Mouse (Mus musculus): ENCODE results near the gene Odf3. TPM values are rescaled to one million over a fixed set of nuclear protein-coding genes. Genes with fewer than 3 reads are reported as not detected.

The Odf3 gene
- total and polyA plus RNA-seq, 3 experiments: 0.11 TPM; not detected in 2

- Histone ChIP-seq H3K27me3 (ENCODE audit: insufficient read depth, low read length) (peaks cover 3% of the 10 kb centered on the region), H3K4me1 (ENCODE audit: insufficient read depth, low read depth, low read length) (no peaks in the 10 kb centered on the region), H3K9me3 (replicated peaks) (no peaks in the 10 kb centered on the region), H3K36me3 (replicated peaks) (no peaks in the 10 kb centered on the region), H3K4me3 (ENCODE audit: low read depth, low read length) (no peak overlapping the region)
- TF ChIP-seq CTCF (IDR thresholded peaks at IDR 0.05; ENCODE audit: low read depth, low read length) (no peak), POLR2AphosphoS5 (IDR thresholded peaks at IDR 0.05; ENCODE audit: insufficient replicate concordance, low read depth, low read length) (no peak), TAL1 (conservative IDR thresholded peaks at IDR 0.05; ENCODE audit: low read depth, low read length) (no peak), GATA1 (IDR thresholded peaks at IDR 0.05; ENCODE audit: borderline replicate concordance, low read length) (no peak), GATA2 (IDR thresholded peaks at IDR 0.05; ENCODE audit: borderline replicate concordance, low read depth, low read length) (no peak)
- DNase-seq (ENCODE audit: low spot score): no peak
- ATAC-seq (ENCODE audit: extremely low read depth, insufficient number of reproducible peaks, low FRiP score, poor library complexity, severe bottlenecking): no peak
Observed at GRCm38 (mm10) chr7:140812850-140813249, 34.8 kb upstream of the Odf3 start.

- DNase-seq (ENCODE audit: low spot score): no peak
- Histone ChIP-seq H3K9me3 (replicated peaks) (no peaks in the 10 kb centered on the region), H3K4me1 (ENCODE audit: insufficient read depth, low read depth, low read length) (no peaks in the 10 kb centered on the region), H3K4me3 (ENCODE audit: low read depth, low read length) (no peak overlapping the region), H3K27me3 (ENCODE audit: insufficient read depth, low read length) (peaks cover 14% of the 10 kb centered on the region), H3K36me3 (replicated peaks) (no peaks in the 10 kb centered on the region)
- ATAC-seq (ENCODE audit: extremely low read depth, insufficient number of reproducible peaks, low FRiP score, poor library complexity, severe bottlenecking): no peak
- TF ChIP-seq TAL1 (conservative IDR thresholded peaks at IDR 0.05; ENCODE audit: low read depth, low read length): no peak
- no peak for TF ChIP-seq CTCF (IDR thresholded peaks at IDR 0.05; ENCODE audit: low read depth, low read length)
- no peak for TF ChIP-seq POLR2AphosphoS5 (IDR thresholded peaks at IDR 0.05; ENCODE audit: insufficient replicate concordance, low read depth, low read length)
- no peak for TF ChIP-seq GATA1 (IDR thresholded peaks at IDR 0.05; ENCODE audit: borderline replicate concordance, low read length)
- TF ChIP-seq GATA2 (IDR thresholded peaks at IDR 0.05; ENCODE audit: borderline replicate concordance, low read depth, low read length): no peak
Observed at GRCm38 (mm10) chr7:140820173-140820572, 27.4 kb upstream of the Odf3 start.

- ATAC-seq (ENCODE audit: extremely low read depth, insufficient number of reproducible peaks, low FRiP score, poor library complexity, severe bottlenecking): no peak
- Histone ChIP-seq H3K9me3 (replicated peaks) (no peaks in the 10 kb centered on the region), H3K27me3 (ENCODE audit: insufficient read depth, low read length) (peaks cover 14% of the 10 kb centered on the region), H3K4me1 (ENCODE audit: insufficient read depth, low read depth, low read length) (no peaks in the 10 kb centered on the region), H3K36me3 (replicated peaks) (no peaks in the 10 kb centered on the region), H3K4me3 (ENCODE audit: low read depth, low read length) (no peak overlapping the region)
- no peak for DNase-seq (ENCODE audit: low spot score)
- TF ChIP-seq POLR2AphosphoS5 (IDR thresholded peaks at IDR 0.05; ENCODE audit: insufficient replicate concordance, low read depth, low read length): no peak
- no peak for TF ChIP-seq TAL1 (conservative IDR thresholded peaks at IDR 0.05; ENCODE audit: low read depth, low read length)
- TF ChIP-seq GATA2 (IDR thresholded peaks at IDR 0.05; ENCODE audit: borderline replicate concordance, low read depth, low read length): no peak
- no peak for TF ChIP-seq CTCF (IDR thresholded peaks at IDR 0.05; ENCODE audit: low read depth, low read length)
- TF ChIP-seq GATA1 (IDR thresholded peaks at IDR 0.05; ENCODE audit: borderline replicate concordance, low read length): no peak
Observed at GRCm38 (mm10) chr7:140821305-140821652, 26.3 kb upstream of the Odf3 start.

- Histone ChIP-seq H3K9me3 (replicated peaks) (no peaks in the 10 kb centered on the region), H3K27me3 (ENCODE audit: insufficient read depth, low read length) (peaks cover 16% of the 10 kb centered on the region), H3K4me1 (ENCODE audit: insufficient read depth, low read depth, low read length) (no peaks in the 10 kb centered on the region), H3K4me3 (ENCODE audit: low read depth, low read length) (no peak within 1 kb of the TSS), H3K36me3 (replicated peaks) (no peaks in the 10 kb centered on the region)
- no peak for ATAC-seq (ENCODE audit: extremely low read depth, insufficient number of reproducible peaks, low FRiP score, poor library complexity, severe bottlenecking)
- no peak for TF ChIP-seq GATA1 (IDR thresholded peaks at IDR 0.05; ENCODE audit: borderline replicate concordance, low read length)
- TF ChIP-seq POLR2AphosphoS5 (IDR thresholded peaks at IDR 0.05; ENCODE audit: insufficient replicate concordance, low read depth, low read length): no peak
- no peak for TF ChIP-seq GATA2 (IDR thresholded peaks at IDR 0.05; ENCODE audit: borderline replicate concordance, low read depth, low read length)
- TF ChIP-seq TAL1 (conservative IDR thresholded peaks at IDR 0.05; ENCODE audit: low read depth, low read length): no peak
- TF ChIP-seq CTCF (IDR thresholded peaks at IDR 0.05; ENCODE audit: low read depth, low read length): no peak
- DNase-seq (ENCODE audit: low spot score): no peak
Observed at GRCm38 (mm10) chr7:140821653-140822329, 25.8 kb upstream of the Odf3 start, which contains the start of gene Zfp941. Zfp941 (minus strand) TSS chr7:140822178.

GRCm38 (mm10) chr7:140822731-140823130, 24.9 kb upstream of the Odf3 start:
- Histone ChIP-seq H3K4me3 (ENCODE audit: low read depth, low read length) (no peak overlapping the region), H3K9me3 (replicated peaks) (no peaks in the 10 kb centered on the region), H3K4me1 (ENCODE audit: insufficient read depth, low read depth, low read length) (no peaks in the 10 kb centered on the region), H3K27me3 (ENCODE audit: insufficient read depth, low read length) (peaks cover 19% of the 10 kb centered on the region), H3K36me3 (replicated peaks) (no peaks in the 10 kb centered on the region)
- DNase-seq (ENCODE audit: low spot score) (no peak), ATAC-seq (ENCODE audit: extremely low read depth, insufficient number of reproducible peaks, low FRiP score, poor library complexity, severe bottlenecking) (no peak)
- TF ChIP-seq CTCF (IDR thresholded peaks at IDR 0.05; ENCODE audit: low read depth, low read length): no peak

GRCm38 (mm10) chr7:140828171-140828881, 19.3 kb upstream of the Odf3 start:
- no peak for TF ChIP-seq CTCF (IDR thresholded peaks at IDR 0.05; ENCODE audit: low read depth, low read length)
- no peak for TF ChIP-seq POLR2AphosphoS5 (IDR thresholded peaks at IDR 0.05; ENCODE audit: insufficient replicate concordance, low read depth, low read length)
- TF ChIP-seq TAL1 (conservative IDR thresholded peaks at IDR 0.05; ENCODE audit: low read depth, low read length): no peak
- TF ChIP-seq GATA1 (IDR thresholded peaks at IDR 0.05; ENCODE audit: borderline replicate concordance, low read length): no peak
- no peak for TF ChIP-seq GATA2 (IDR thresholded peaks at IDR 0.05; ENCODE audit: borderline replicate concordance, low read depth, low read length)
- Histone ChIP-seq H3K4me1 (ENCODE audit: insufficient read depth, low read depth, low read length) (0 out of 2 replicates have a peak, but pooled peaks cover 2% of the 10 kb centered on the region), H3K9me3 (replicated peaks) (no peaks in the 10 kb centered on the region), H3K4me3 (ENCODE audit: low read depth, low read length) (no peak overlapping the region), H3K36me3 (replicated peaks) (no peaks in the 10 kb centered on the region), H3K27me3 (ENCODE audit: insufficient read depth, low read length) (peaks cover 12% of the 10 kb centered on the region)
- ATAC-seq (ENCODE audit: extremely low read depth, insufficient number of reproducible peaks, low FRiP score, poor library complexity, severe bottlenecking) (no peak), DNase-seq (ENCODE audit: low spot score) (no peak)
